Mouse (Mus musculus) erythroid progenitor cell, adult 5-6 weeks (primary cell): ENCODE data around the gene Rnf123. TPM values are rescaled to one million over a fixed set of nuclear protein-coding genes. Genes with fewer than 3 reads are reported as not detected.

Source experiments
- total RNA-seq, 2 experiments: library from RNA; stranded (forward) in 1 of 2; stranded (reverse) in 1 of 2; fragments of 150-400 nt in 1 of 2; fragments of 186-747, 209-891 nt in 1 of 2; gene quantifications; 2 replicates each; pipeline versions ENCODE4 v1.2.3 to v1.2.4; 2015 to 2017; ENCODE audit warnings: low replicate concordance in 2 of 2

Gene Rnf123
- total RNA-seq, 2 experiments from 2014 or later: 970 to 1,464 TPM

Other genes starting within 250 kb of the Rnf123 start
- 176 and 204 TPM in 2 replicates for gene Rbm6, start 210.1 kb downstream of the Rnf123 start, total RNA-seq (2015; ENCODE audit: low replicate concordance)
- 216 and 260 TPM in 2 replicates for gene Rbm6, start 210.1 kb downstream of the Rnf123 start, total RNA-seq (2017; ENCODE audit: low replicate concordance)
- gene Mon1a, start 195.2 kb downstream of the Rnf123 start, total RNA-seq (2015; ENCODE audit: low replicate concordance): not detected in 2 replicates
- 0.64 and 3.3 TPM in 2 replicates for gene Mon1a, start 195.2 kb downstream of the Rnf123 start, total RNA-seq (2017; ENCODE audit: low replicate concordance)
- not detected in 2 replicates for gene Mst1r, start 176.5 kb downstream of the Rnf123 start, total RNA-seq (2015; ENCODE audit: low replicate concordance)
- not detected in 2 replicates for gene Mst1r, start 176.5 kb downstream of the Rnf123 start, total RNA-seq (2017; ENCODE audit: low replicate concordance)
- gene Actl11, start 154.9 kb downstream of the Rnf123 start, total RNA-seq (2015; ENCODE audit: low replicate concordance): not detected in 2 replicates
- not detected in 2 replicates for gene Actl11, start 154.9 kb downstream of the Rnf123 start, total RNA-seq (2017; ENCODE audit: low replicate concordance)
- not detected in 2 replicates for gene Camkv, start 147.7 kb downstream of the Rnf123 start, total RNA-seq (2015; ENCODE audit: low replicate concordance)
- 0.13 TPM in 1 of 2 replicates, not detected in the other for gene Camkv, start 147.7 kb downstream of the Rnf123 start, total RNA-seq (2017; ENCODE audit: low replicate concordance)
- 12.6 and 19.3 TPM in 2 replicates for gene Traip, start 133.2 kb downstream of the Rnf123 start, total RNA-seq (2015; ENCODE audit: low replicate concordance)
- gene Traip, start 133.2 kb downstream of the Rnf123 start, total RNA-seq (2017; ENCODE audit: low replicate concordance): 50.4 and 51.5 TPM in 2 replicates
- 365 and 400 TPM in 2 replicates for gene Uba7, start 107.8 kb downstream of the Rnf123 start, total RNA-seq (2015; ENCODE audit: low replicate concordance)
- 262 and 332 TPM in 2 replicates for gene Uba7, start 107.8 kb downstream of the Rnf123 start, total RNA-seq (2017; ENCODE audit: low replicate concordance)
- gene Gm20661, start 100.3 kb downstream of the Rnf123 start, total RNA-seq (2015; ENCODE audit: low replicate concordance): 1.1 TPM in 1 of 2 replicates, not detected in the other
- 0.64 and 4.2 TPM in 2 replicates for gene Gm20661, start 100.3 kb downstream of the Rnf123 start, total RNA-seq (2017; ENCODE audit: low replicate concordance)
- 26.0 and 44.3 TPM in 2 replicates for gene Inka1, start 97.5 kb downstream of the Rnf123 start, total RNA-seq (2015; ENCODE audit: low replicate concordance)
- gene Inka1, start 97.5 kb downstream of the Rnf123 start, total RNA-seq (2017; ENCODE audit: low replicate concordance): 34.4 and 43.8 TPM in 2 replicates
- 14.8 TPM in 1 of 2 replicates, not detected in the other for gene Cdhr4, start 90.8 kb downstream of the Rnf123 start, total RNA-seq (2015; ENCODE audit: low replicate concordance)
- gene Cdhr4, start 90.8 kb downstream of the Rnf123 start, total RNA-seq (2017; ENCODE audit: low replicate concordance): 13.3 TPM in 1 of 2 replicates, not detected in the other
- gene Gm20662, start 87.0 kb downstream of the Rnf123 start, total RNA-seq (2015; ENCODE audit: low replicate concordance): not detected in 2 replicates
- gene Gm20662, start 87.0 kb downstream of the Rnf123 start, total RNA-seq (2017; ENCODE audit: low replicate concordance): not detected in 2 replicates
- gene Ip6k1, start 80.8 kb downstream of the Rnf123 start, total RNA-seq (2015; ENCODE audit: low replicate concordance): 46.5 and 62.5 TPM in 2 replicates
- 71.1 and 159 TPM in 2 replicates for gene Ip6k1, start 80.8 kb downstream of the Rnf123 start, total RNA-seq (2017; ENCODE audit: low replicate concordance)
- gene Gmppb, start 34.1 kb downstream of the Rnf123 start, total RNA-seq (2015; ENCODE audit: low replicate concordance): 5.8 and 5.9 TPM in 2 replicates
- gene Gmppb, start 34.1 kb downstream of the Rnf123 start, total RNA-seq (2017; ENCODE audit: low replicate concordance): 6.4 and 13.9 TPM in 2 replicates
- gene Amigo3, start 30.2 kb downstream of the Rnf123 start, total RNA-seq (2015; ENCODE audit: low replicate concordance): 2.2 TPM in 1 of 2 replicates, not detected in the other
- gene Amigo3, start 30.2 kb downstream of the Rnf123 start, total RNA-seq (2017; ENCODE audit: low replicate concordance): 1.1 and 3.6 TPM in 2 replicates
- gene Mst1, start 2.9 kb downstream of the Rnf123 start, total RNA-seq (2015; ENCODE audit: low replicate concordance): 22.0 and 63.3 TPM in 2 replicates
- gene Mst1, start 2.9 kb downstream of the Rnf123 start, total RNA-seq (2017; ENCODE audit: low replicate concordance): 7.7 and 14.1 TPM in 2 replicates
- gene Apeh, start 11.3 kb upstream of the Rnf123 start, total RNA-seq (2015; ENCODE audit: low replicate concordance): 265 and 389 TPM in 2 replicates
- 454 and 497 TPM in 2 replicates for gene Apeh, start 11.3 kb upstream of the Rnf123 start, total RNA-seq (2017; ENCODE audit: low replicate concordance)
- gene Bsn, start 107.0 kb upstream of the Rnf123 start, total RNA-seq (2015; ENCODE audit: low replicate concordance): under 0.01 and 0.42 TPM in 2 replicates
- 1.5 TPM in 1 of 2 replicates, not detected in the other for gene Bsn, start 107.0 kb upstream of the Rnf123 start, total RNA-seq (2017; ENCODE audit: low replicate concordance)
- 11.2 and 14.3 TPM in 2 replicates for gene Dag1, start 180.6 kb upstream of the Rnf123 start, total RNA-seq (2015; ENCODE audit: low replicate concordance)
- 5.4 and 6.3 TPM in 2 replicates for gene Dag1, start 180.6 kb upstream of the Rnf123 start, total RNA-seq (2017; ENCODE audit: low replicate concordance)
- not detected in 2 replicates for gene Nicn1, start 207.1 kb upstream of the Rnf123 start, total RNA-seq (2015; ENCODE audit: low replicate concordance)
- gene Nicn1, start 207.1 kb upstream of the Rnf123 start, total RNA-seq (2017; ENCODE audit: low replicate concordance): 0.64 and 0.91 TPM in 2 replicates
- gene Amt, start 213.5 kb upstream of the Rnf123 start, total RNA-seq (2015; ENCODE audit: low replicate concordance): not detected in 2 replicates
- not detected in 2 replicates for gene Amt, start 213.5 kb upstream of the Rnf123 start, total RNA-seq (2017; ENCODE audit: low replicate concordance)
- 157 and 175 TPM in 2 replicates for gene Rhoa, start 222.8 kb upstream of the Rnf123 start, total RNA-seq (2015; ENCODE audit: low replicate concordance)
- gene Rhoa, start 222.8 kb upstream of the Rnf123 start, total RNA-seq (2017; ENCODE audit: low replicate concordance): 253 and 313 TPM in 2 replicates
- 5.9 and 11.5 TPM in 2 replicates for gene Tcta, start 222.8 kb upstream of the Rnf123 start, total RNA-seq (2015; ENCODE audit: low replicate concordance)
- gene Tcta, start 222.8 kb upstream of the Rnf123 start, total RNA-seq (2017; ENCODE audit: low replicate concordance): 2.3 and 2.4 TPM in 2 replicates